8 mouse cellular contexts compared by ENCODE assay signal in the genomic region with DNA sequence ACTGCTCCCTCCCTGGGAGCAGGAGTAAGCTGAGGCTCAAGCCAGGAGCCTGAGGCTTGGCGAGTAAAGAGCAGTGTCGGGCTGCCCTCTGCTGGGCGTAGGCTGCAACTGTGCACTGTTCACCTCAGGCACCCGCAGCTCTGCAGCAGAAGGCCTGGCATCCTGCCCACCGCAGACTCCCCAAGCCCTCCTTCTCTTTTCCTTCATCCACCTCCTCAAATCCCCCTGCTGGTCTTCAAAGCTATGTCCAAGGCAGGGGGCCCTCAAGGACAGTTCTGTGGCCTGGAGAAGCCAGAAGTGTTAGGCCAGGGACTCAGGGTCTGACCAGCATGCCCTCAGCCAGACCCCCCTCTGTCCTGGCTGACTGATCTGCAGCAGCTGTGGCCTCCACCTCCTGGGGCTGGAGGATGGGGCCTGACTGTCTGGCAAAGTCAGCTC. TPM values are rescaled to one million over a fixed set of nuclear protein-coding genes. Genes with fewer than 3 reads are reported as not detected.
DNase-seq lines count a peak whose midpoint lies in the region; ATAC-seq and TF ChIP-seq lines count a peak whose summit lies in the region.

No protein-coding gene starts in this region.

- H3K27me3 ChIP-seq in heart, embryonic 13.5 days (replicated peaks): 0 out of 2 replicates have a peak, but pooled peaks cover 5% of the 10 kb centered on the region
- H3K27me3 ChIP-seq in kidney, postnatal 0 days (ENCODE audit: insufficient read depth, low read length): no peaks in the 10 kb centered on the region
- H3K27me3 ChIP-seq in liver, embryonic 12.5 days (replicated peaks): peaks cover 8% of the 10 kb centered on the region; the same call in 1 of the 2 replicates
- no peaks in the 10 kb centered on the region for H3K27me3 ChIP-seq in stomach, embryonic 15.5 days (replicated peaks)

- no peak overlapping the region for H3K4me2 ChIP-seq in heart, embryonic 13.5 days
- H3K4me2 ChIP-seq in kidney, postnatal 0 days (ENCODE audit: low read length): no peak overlapping the region
- no peak overlapping the region for H3K4me2 ChIP-seq in liver, embryonic 12.5 days
- H3K4me2 ChIP-seq in stomach, embryonic 15.5 days: no peak overlapping the region

- no peak for ATAC-seq in heart, embryonic 13.5 days (ENCODE audit: extremely low read depth, insufficient number of reproducible peaks, low FRiP score, low TSS enrichment)
- ATAC-seq in kidney, postnatal 0 days (replicated peaks; ENCODE audit: low FRiP score, low read depth): 0 out of 2 replicates have a peak, but pooled peaks have one; percentile 14
- peak; percentile 70 for ATAC-seq in liver, embryonic 12.5 days
- ATAC-seq in stomach, embryonic 15.5 days (ENCODE audit: insufficient read depth, low FRiP score, low read depth): no peak

- no peak overlapping the region for H3K4me3 ChIP-seq in heart, embryonic 13.5 days
- no peak overlapping the region for H3K4me3 ChIP-seq in kidney, postnatal 0 days (replicated peaks; ENCODE audit: low read depth, low read length)
- no peak overlapping the region for H3K4me3 ChIP-seq in liver, embryonic 12.5 days
- H3K4me3 ChIP-seq in stomach, embryonic 15.5 days (replicated peaks): no peak overlapping the region

- no peak for TF ChIP-seq POLR2A in brain, embryonic 14.5 days (IDR thresholded peaks at IDR 0.05; ENCODE audit: borderline replicate concordance, extremely low read depth, insufficient read depth, insufficient read length, poor library complexity, severe bottlenecking)

- whole genome bisulfite sequencing in heart, embryonic 13.5 days: 1% methylated on average over 5 of the region's 5 CpGs
- WGBS in kidney, postnatal 0 days: 3% methylated on average over 5 of the region's 5 CpGs
- 7% methylated on average over 5 of the region's 5 CpGs for WGBS in liver, embryonic 12.5 days (ENCODE audit: insufficient replicate concordance)
- 4% methylated on average over 5 of the region's 5 CpGs for WGBS in stomach, embryonic 15.5 days

- H3K27ac ChIP-seq in heart, embryonic 13.5 days (replicated peaks): no peak overlapping the region
- H3K27ac ChIP-seq in kidney, postnatal 0 days: no peak overlapping the region
- H3K27ac ChIP-seq in liver, embryonic 12.5 days: no peak overlapping the region
- H3K27ac ChIP-seq in stomach, embryonic 15.5 days: peak overlapping the region; percentile 61; the same call in 1 of the 2 replicates

- peak; percentile 97 for TF ChIP-seq CTCF in brain, embryonic 14.5 days (IDR thresholded peaks at IDR 0.05; ENCODE audit: borderline replicate concordance, extremely low read depth, insufficient read depth, insufficient read length)
- peak; percentile 91 for TF ChIP-seq CTCF in kidney, postnatal 0 days (IDR thresholded peaks at IDR 0.05; ENCODE audit: low read depth)

- H3K9me3 ChIP-seq in heart, embryonic 13.5 days: no peaks in the 10 kb centered on the region
- H3K9me3 ChIP-seq in kidney, postnatal 0 days (replicated peaks; ENCODE audit: low read length): no peaks in the 10 kb centered on the region
- H3K9me3 ChIP-seq in liver, embryonic 12.5 days (replicated peaks): no peaks in the 10 kb centered on the region
- no peaks in the 10 kb centered on the region for H3K9me3 ChIP-seq in stomach, embryonic 15.5 days

- DNase-seq in CD4-positive, CD25-positive, alpha-beta regulatory T cell, adult 2 months (ENCODE audit: low read depth, low spot score): peak; percentile 91
- DNase-seq in brain, embryonic 14.5 days (ENCODE audit: low read depth): peak; percentile 95
- peak; percentile 41 for DNase-seq in fibroblast of lung, adult 2 months (ENCODE audit: low read depth)
- DNase-seq in kidney, postnatal 0 days (ENCODE audit: low spot score): peak; percentile 87
- DNase-seq in neural tube, embryonic 10.5 days (ENCODE audit: extremely low spot score, low spot score): peak; percentile 85

- H3K4me1 ChIP-seq in heart, embryonic 13.5 days: peaks cover 41% of the 10 kb centered on the region
- 0 out of 2 replicates have a peak, but pooled peaks cover 4% of the 10 kb centered on the region for H3K4me1 ChIP-seq in kidney, postnatal 0 days (replicated peaks; ENCODE audit: insufficient read depth, low read length)
- H3K4me1 ChIP-seq in liver, embryonic 12.5 days: peaks cover 12% of the 10 kb centered on the region
- peaks cover 27% of the 10 kb centered on the region for H3K4me1 ChIP-seq in stomach, embryonic 15.5 days

- H3K9ac ChIP-seq in heart, embryonic 13.5 days: peak overlapping the region; percentile 61
- H3K9ac ChIP-seq in kidney, postnatal 0 days (ENCODE audit: low read depth, low read length): no peak overlapping the region
- H3K9ac ChIP-seq in liver, embryonic 12.5 days: no peak overlapping the region
- no peak overlapping the region for H3K9ac ChIP-seq in stomach, embryonic 15.5 days

- H3K36me3 ChIP-seq in heart, embryonic 13.5 days: peaks cover 68% of the 10 kb centered on the region
- H3K36me3 ChIP-seq in kidney, postnatal 0 days (ENCODE audit: insufficient read depth, low read length): peaks cover 19% of the 10 kb centered on the region
- H3K36me3 ChIP-seq in liver, embryonic 12.5 days: peaks cover 67% of the 10 kb centered on the region
- H3K36me3 ChIP-seq in stomach, embryonic 15.5 days: peaks cover 32% of the 10 kb centered on the region

RNA-seq across cellular contexts. Expression of gene Tmem222, which starts 20.2 kb away (rescaled TPM):
- 120 and 154 TPM in 2 replicates for polyA plus RNA-seq in brain, embryonic 14.5 days (2012; rRNA removed)
- 57.1 and 60.2 TPM in 2 replicates for polyA plus RNA-seq in heart, embryonic 13.5 days (2015; fragmentation: Nextera tagmentation; extraction: Ambion mirVana)
- polyA plus RNA-seq in kidney, postnatal 0 days (2015; fragmentation: Nextera tagmentation; extraction: Ambion mirVana): 74.5 and 81.2 TPM in 2 replicates
- polyA plus RNA-seq in liver, embryonic 12.5 days (2016; fragmentation: Nextera tagmentation; extraction: Ambion mirVana): 47.6 and 48.4 TPM in 2 replicates
- 73.6 and 74.2 TPM in 2 replicates for polyA plus RNA-seq in stomach, embryonic 15.5 days (2015; fragmentation: Nextera tagmentation; extraction: Ambion mirVana)

RNA-seq across cellular contexts. Expression of gene Sytl1, which starts 34.9 kb away (rescaled TPM):
- 1.5 and 2.6 TPM in 2 replicates for polyA plus RNA-seq in brain, embryonic 14.5 days (2012; rRNA removed)
- polyA plus RNA-seq in heart, embryonic 13.5 days (2015; fragmentation: Nextera tagmentation; extraction: Ambion mirVana): 0.32 and 0.78 TPM in 2 replicates
- polyA plus RNA-seq in kidney, postnatal 0 days (2015; fragmentation: Nextera tagmentation; extraction: Ambion mirVana): 2.5 and 2.8 TPM in 2 replicates
- polyA plus RNA-seq in liver, embryonic 12.5 days (2016; fragmentation: Nextera tagmentation; extraction: Ambion mirVana): 0.37 and 0.46 TPM in 2 replicates
- 17.0 and 29.0 TPM in 2 replicates for polyA plus RNA-seq in stomach, embryonic 15.5 days (2015; fragmentation: Nextera tagmentation; extraction: Ambion mirVana)

RNA-seq across cellular contexts. Expression of gene Wdtc1, which starts 55.5 kb away (rescaled TPM):
- polyA plus RNA-seq in brain, embryonic 14.5 days (2012; rRNA removed): 38.6 and 49.6 TPM in 2 replicates
- polyA plus RNA-seq in heart, embryonic 13.5 days (2015; fragmentation: Nextera tagmentation; extraction: Ambion mirVana): 11.3 and 11.9 TPM in 2 replicates
- polyA plus RNA-seq in kidney, postnatal 0 days (2015; fragmentation: Nextera tagmentation; extraction: Ambion mirVana): 9.9 and 11.2 TPM in 2 replicates
- 10.0 and 11.2 TPM in 2 replicates for polyA plus RNA-seq in liver, embryonic 12.5 days (2016; fragmentation: Nextera tagmentation; extraction: Ambion mirVana)
- polyA plus RNA-seq in stomach, embryonic 15.5 days (2015; fragmentation: Nextera tagmentation; extraction: Ambion mirVana): 18.6 and 24.2 TPM in 2 replicates

RNA-seq across cellular contexts. Expression of gene Map3k6, which starts 57.2 kb away (rescaled TPM):
- 2.1 and 2.4 TPM in 2 replicates for polyA plus RNA-seq in brain, embryonic 14.5 days (2012; rRNA removed)
- 2.3 and 2.6 TPM in 2 replicates for polyA plus RNA-seq in heart, embryonic 13.5 days (2015; fragmentation: Nextera tagmentation; extraction: Ambion mirVana)
- 3.4 and 4.2 TPM in 2 replicates for polyA plus RNA-seq in kidney, postnatal 0 days (2015; fragmentation: Nextera tagmentation; extraction: Ambion mirVana)
- polyA plus RNA-seq in liver, embryonic 12.5 days (2016; fragmentation: Nextera tagmentation; extraction: Ambion mirVana): 2.8 and 3.6 TPM in 2 replicates
- polyA plus RNA-seq in stomach, embryonic 15.5 days (2015; fragmentation: Nextera tagmentation; extraction: Ambion mirVana): 5.0 and 8.6 TPM in 2 replicates

Comparison
In these comparisons a context has a peak if more than half of its experiments do, and no peak if none do; other contexts are left out.
1. DNase-seq: peak in every context shown above with its lines; median percentile 95 in brain, embryonic 14.5 days; 91 in CD4-positive, CD25-positive, alpha-beta regulatory T cell, adult 2 months; 87 in kidney, postnatal 0 days; 85 in neural tube, embryonic 10.5 days; 41 in fibroblast of lung, adult 2 months.
2. ATAC-seq: peak in kidney, postnatal 0 days (single experiment) and liver, embryonic 12.5 days (single experiment); none in heart, embryonic 13.5 days (single experiment) and stomach, embryonic 15.5 days (single experiment).